Mouse (Mus musculus) midbrain, embryonic 10.5 days (tissue): ENCODE results near the gene Zcchc7. TPM values are rescaled to one million over a fixed set of nuclear protein-coding genes. Genes with fewer than 3 reads are reported as not detected.
"Not testable (repeated sequence)": the region's sequence is repeated elsewhere in the genome, so short reads cannot be mapped to it uniquely, and the experiment has no call there.

Experiments
- DNase-seq: peaks from one replicate; pipeline ENCODE4 v3.0.0-alpha.2; 2017; ENCODE audit warnings: low spot score
- H3K27ac ChIP-seq: fragments of 300-500 bp; sonication (generic); replicated peaks from 2 replicates; pipeline ENCODE4 v1.5.1; 2016; ENCODE audit warnings: mild to moderate bottlenecking
- H3K27me3 ChIP-seq: fragments of 300-500 bp; sonication (generic); 2 replicates; pipeline ENCODE4 v1.6.1; 2016; ENCODE audit warnings: low read depth, mild to moderate bottlenecking; ENCODE audit not compliant: poor library complexity, severe bottlenecking
- H3K36me3 ChIP-seq: fragments of 300-500 bp; sonication (generic); 2 replicates; pipeline ENCODE4 v1.6.1; 2016; ENCODE audit warnings: mild to moderate bottlenecking, moderate library complexity
- H3K4me1 ChIP-seq: fragments of 300-500 bp; sonication (generic); 2 replicates; pipeline ENCODE4 v1.6.1; 2016
- H3K4me3 ChIP-seq: fragments of 300-500 bp; sonication (generic); 2 replicates; pipeline ENCODE4 v1.5.1; 2016; ENCODE audit warnings: mild to moderate bottlenecking, moderate library complexity
- H3K9me3 ChIP-seq: fragments of 300-500 bp; sonication (generic); replicated peaks from 2 replicates; pipeline ENCODE4 v1.6.1; 2016; ENCODE audit warnings: mild to moderate bottlenecking
- WGBS: fragments of 180-500 bp; shearing (Covaris S2); methylation state at CpG from one replicate; pipeline ENCODE4 v1.1.7; 2016; 5-methylcytosine and 5-hydroxymethylcytosine counted together
- polyA plus RNA-seq: library from polyadenylated mRNA; unstranded; fragments of >200 nt; fragmentation: Nextera tagmentation; extraction: Ambion mirVana; gene quantifications from 2 replicates; pipeline ENCODE4 v1.2.1, GENCODE M21; 2016

Gene Zcchc7
- polyA plus RNA-seq, 1 experiment from 2014 or later: 22.4 TPM

- Histone ChIP-seq H3K27me3 (peaks cover 99% of the 10 kb centered on the region), H3K4me3 (peak overlapping the region; percentile 66), H3K27ac (peak overlapping the region; percentile 87), H3K4me1 (peaks cover 65% of the 10 kb centered on the region), H3K36me3 (no peaks in the 10 kb centered on the region), H3K9me3 (no peaks in the 10 kb centered on the region)
- under 1% methylated on average over 27 of the region's 27 CpGs for WGBS
- no peak for DNase-seq
These were observed 41.5 kb upstream of the Zcchc7 start for GRCm38 (mm10) chr4:44714111-44714621.

- DNase-seq: no peak
- WGBS: 14% methylated on average over 3 of the region's 3 CpGs
- H3K36me3 ChIP-seq: no peaks in the 10 kb centered on the region
- no peaks in the 10 kb centered on the region for H3K9me3 ChIP-seq
- peak overlapping the region; percentile 87 for H3K27ac ChIP-seq
- H3K27me3 ChIP-seq: peaks cover 99% of the 10 kb centered on the region
- peaks cover 62% of the 10 kb centered on the region for H3K4me1 ChIP-seq
- peak overlapping the region; percentile 66 for H3K4me3 ChIP-seq
These were observed 40.0 kb upstream of the Zcchc7 start for GRCm38 (mm10) chr4:44715621-44716160.

- peaks cover 55% of the 10 kb centered on the region for H3K4me1 ChIP-seq
- no peak for DNase-seq
- H3K36me3 ChIP-seq: no peaks in the 10 kb centered on the region
- H3K4me3 ChIP-seq: no peak overlapping the region
- peaks cover 98% of the 10 kb centered on the region for H3K27me3 ChIP-seq
- WGBS: 2% methylated on average over 10 of the region's 10 CpGs
- no peak overlapping the region for H3K27ac ChIP-seq
- no peaks in the 10 kb centered on the region for H3K9me3 ChIP-seq
These were observed 39.3 kb upstream of the Zcchc7 start for GRCm38 (mm10) chr4:44716391-44716790.

- H3K27ac ChIP-seq: no peak overlapping the region
- peaks cover 43% of the 10 kb centered on the region for H3K4me1 ChIP-seq
- DNase-seq: no peak
- peaks cover 90% of the 10 kb centered on the region for H3K27me3 ChIP-seq
- 78% methylated on average over 3 of the region's 3 CpGs for WGBS
- H3K4me3 ChIP-seq: no peak overlapping the region
- no peaks in the 10 kb centered on the region for H3K9me3 ChIP-seq
- H3K36me3 ChIP-seq: no peaks in the 10 kb centered on the region
These were observed 38.0 kb upstream of the Zcchc7 start for GRCm38 (mm10) chr4:44717676-44718075.

GRCm38 (mm10) chr4:44720046-44720445 is 35.6 kb upstream of the Zcchc7 start:
- H3K4me1 ChIP-seq: peaks cover 19% of the 10 kb centered on the region
- H3K27ac ChIP-seq: no peak overlapping the region
- no peak overlapping the region for H3K4me3 ChIP-seq
- no peaks in the 10 kb centered on the region for H3K36me3 ChIP-seq
- WGBS: 82% methylated on average over 8 of the region's 8 CpGs
- no peak for DNase-seq
- H3K9me3 ChIP-seq: no peaks in the 10 kb centered on the region
- peaks cover 70% of the 10 kb centered on the region for H3K27me3 ChIP-seq

GRCm38 (mm10) chr4:44721237-44721636 is 34.4 kb upstream of the Zcchc7 start:
- Histone ChIP-seq H3K9me3 (no peaks in the 10 kb centered on the region), H3K27ac (no peak overlapping the region), H3K4me1 (peaks cover 12% of the 10 kb centered on the region), H3K4me3 (no peak overlapping the region), H3K36me3 (no peaks in the 10 kb centered on the region), H3K27me3 (peaks cover 62% of the 10 kb centered on the region)
- WGBS: 89% methylated on average over 4 of the region's 4 CpGs
- DNase-seq: no peak

- H3K27ac ChIP-seq: no peak overlapping the region
- H3K4me3 ChIP-seq: no peak overlapping the region
- WGBS: 79% methylated on average over 1 of the region's 1 CpGs
- H3K4me1 ChIP-seq: 0 out of 2 replicates have a peak, but pooled peaks cover 3% of the 10 kb centered on the region
- H3K27me3 ChIP-seq: peaks cover 33% of the 10 kb centered on the region; the same call in 1 of the 2 replicates
- no peak for DNase-seq
- H3K36me3 ChIP-seq: no peaks in the 10 kb centered on the region
- peaks cover 27% of the 10 kb centered on the region for H3K9me3 ChIP-seq
These were observed 15.2 kb upstream of the Zcchc7 start for GRCm38 (mm10) chr4:44740471-44740870.

GRCm38 (mm10) chr4:44756134-44756951 is 666 bp downstream of the Zcchc7 start:
- peak overlapping the region; percentile 94 for H3K27ac ChIP-seq
- no peaks in the 10 kb centered on the region for H3K9me3 ChIP-seq
- WGBS: under 1% methylated on average over 60 of the region's 60 CpGs
- peaks cover 27% of the 10 kb centered on the region for H3K4me1 ChIP-seq
- H3K36me3 ChIP-seq: no peaks in the 10 kb centered on the region
- H3K4me3 ChIP-seq: peak overlapping the region; percentile 98
- H3K27me3 ChIP-seq: no peaks in the 10 kb centered on the region
- peak; percentile 94 for DNase-seq

- Histone ChIP-seq H3K4me3 (peak overlapping the region; percentile 98), H3K27ac (peak overlapping the region; percentile 94), H3K4me1 (peaks cover 27% of the 10 kb centered on the region)
- H3K36me3 ChIP-seq, DNase-seq, H3K27me3 ChIP-seq, H3K9me3 ChIP-seq: not testable (repeated sequence)
- 8% methylated on average over 10 of the region's 10 CpGs for WGBS
These were observed 1.5 kb downstream of the Zcchc7 start for GRCm38 (mm10) chr4:44757131-44757530.

- 47% methylated on average over 3 of the region's 3 CpGs for WGBS
These were observed 19.2 kb downstream of the Zcchc7 start for GRCm38 (mm10) chr4:44774890-44775289.

GRCm38 (mm10) chr4:44776651-44777050 is 21.0 kb downstream of the Zcchc7 start:
- Histone ChIP-seq H3K27me3 (no peaks in the 10 kb centered on the region), H3K27ac (no peak overlapping the region), H3K36me3 (no peaks in the 10 kb centered on the region), H3K4me1 (peaks cover 60% of the 10 kb centered on the region), H3K9me3 (no peaks in the 10 kb centered on the region), H3K4me3 (no peak overlapping the region)
- 48% methylated on average over 2 of the region's 2 CpGs for WGBS
- no peak for DNase-seq

More at GRCm38 (mm10) chr4:44774890-44775289, 19.2 kb downstream of the Zcchc7 start:
- Histone ChIP-seq H3K36me3 (peaks cover 11% of the 10 kb centered on the region), H3K27me3 (no peaks in the 10 kb centered on the region), H3K27ac (no peak overlapping the region), H3K9me3 (no peaks in the 10 kb centered on the region), H3K4me3 (no peak overlapping the region), H3K4me1 (peaks cover 51% of the 10 kb centered on the region)
- no peak for DNase-seq

- Histone ChIP-seq H3K4me1 (peaks cover 57% of the 10 kb centered on the region), H3K27me3 (no peaks in the 10 kb centered on the region), H3K36me3 (no peaks in the 10 kb centered on the region), H3K9me3 (no peaks in the 10 kb centered on the region), H3K4me3 (no peak overlapping the region), H3K27ac (no peak overlapping the region)
- DNase-seq: no peak
- WGBS: 74% methylated on average over 3 of the region's 3 CpGs
These were observed 21.4 kb downstream of the Zcchc7 start for GRCm38 (mm10) chr4:44777101-44777500.

- no peaks in the 10 kb centered on the region for H3K36me3 ChIP-seq
- H3K4me3 ChIP-seq: no peak overlapping the region
- no peak for DNase-seq
- H3K27ac ChIP-seq: no peak overlapping the region
- H3K4me1 ChIP-seq: peaks cover 58% of the 10 kb centered on the region
- H3K9me3 ChIP-seq: no peaks in the 10 kb centered on the region
- H3K27me3 ChIP-seq: no peaks in the 10 kb centered on the region
These were observed 22.0 kb downstream of the Zcchc7 start for GRCm38 (mm10) chr4:44777711-44778110.
